Mouse (Mus musculus) WW6 (cell line): Measurements from ENCODE around the gene Mas1.

ENCODE experiments used
- DNase-seq: peaks from one replicate; pipeline ENCODE4 v3.0.0-alpha.2; 2013; ENCODE audit warnings: low read depth, low spot score

The Mas1 gene

DNA sequence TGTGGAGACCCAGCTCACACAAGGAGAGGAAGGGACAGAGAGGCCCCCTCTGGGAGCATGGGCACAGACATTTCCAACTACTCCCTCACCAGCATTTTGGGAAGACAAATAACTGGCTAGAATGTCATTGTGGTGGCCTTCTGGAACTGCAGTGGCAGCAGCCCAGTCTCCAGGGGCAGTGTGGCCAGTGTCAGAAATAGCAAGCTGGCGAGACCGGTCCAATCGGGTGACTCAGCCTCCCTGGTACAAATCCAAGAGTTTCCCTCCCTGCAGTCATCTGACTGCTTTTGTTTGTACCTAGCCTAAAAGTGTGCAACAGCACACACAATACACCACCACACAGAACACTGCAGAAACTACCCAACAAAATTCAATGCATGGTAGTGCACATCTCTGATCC lies 35.7 kb downstream of the Mas1 start:
- no peak for DNase-seq

DNA sequence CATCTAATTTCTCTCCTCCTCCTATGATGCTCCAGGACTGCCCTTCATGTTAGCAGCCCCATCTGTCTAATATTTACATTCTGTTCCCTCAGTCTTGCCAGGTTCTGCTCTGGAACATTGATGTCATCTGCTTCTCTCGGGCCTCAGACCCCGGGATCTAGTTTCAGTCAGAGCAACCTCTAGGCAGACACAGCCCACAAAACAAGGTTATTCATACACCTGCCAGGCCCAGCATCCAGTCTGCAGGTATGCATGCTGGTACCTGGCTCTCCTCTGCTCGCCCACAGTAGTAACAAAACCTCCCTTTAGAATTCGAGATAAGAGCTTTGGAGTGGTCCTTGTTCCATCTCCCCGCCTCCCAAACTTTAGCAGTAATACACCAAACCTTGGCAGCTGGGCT lies 37.6 kb downstream of the Mas1 start:
- no peak for DNase-seq

DNA sequence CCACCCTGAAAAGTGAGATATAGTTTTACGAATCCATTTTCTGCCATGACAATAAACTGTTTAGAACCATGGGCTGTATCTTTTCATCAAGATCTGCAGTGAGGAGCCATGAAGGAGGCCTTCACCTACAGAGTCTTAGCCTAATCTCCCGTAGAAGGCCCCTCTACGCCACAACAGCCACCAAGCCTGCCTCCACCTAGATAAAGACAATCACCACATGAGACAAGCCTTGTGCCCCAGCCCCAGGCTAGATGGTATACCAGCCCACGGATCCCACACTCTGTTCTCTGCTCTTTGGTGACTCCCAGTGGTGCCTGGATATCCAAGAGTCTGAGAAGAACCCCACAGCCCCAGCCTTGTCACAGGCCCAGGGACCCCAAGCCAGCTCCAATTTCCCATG lies 52.1 kb downstream of the Mas1 start:
- DNase-seq: no peak

GRCm38 (mm10) chr17:12814502-12814901 lies 53.4 kb downstream of the Mas1 start:
- no peak for DNase-seq

DNA sequence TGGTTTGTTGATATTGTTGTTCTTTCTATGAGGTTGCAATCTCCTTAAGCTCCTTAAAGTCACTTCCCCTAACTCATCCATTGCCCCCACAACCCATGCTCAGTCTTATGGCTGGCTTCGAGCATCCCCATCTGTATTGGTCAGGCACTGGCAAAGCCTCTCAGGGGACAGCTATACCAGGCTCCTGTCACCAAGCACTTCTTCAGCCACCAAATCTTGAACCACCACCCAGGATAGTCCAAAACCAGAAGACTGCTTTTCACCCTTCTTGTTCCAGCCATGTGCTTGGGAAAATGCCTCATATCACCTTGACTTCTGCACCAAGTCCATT lies 57.0 kb downstream of the Mas1 start:
- no peak for DNase-seq

GRCm38 (mm10) chr17:12810103-12810972 lies 57.6 kb downstream of the Mas1 start:
- peak; percentile 43 for DNase-seq

GRCm38 (mm10) chr17:12808851-12809250 lies 59.1 kb downstream of the Mas1 start:
- DNase-seq: no peak

DNA sequence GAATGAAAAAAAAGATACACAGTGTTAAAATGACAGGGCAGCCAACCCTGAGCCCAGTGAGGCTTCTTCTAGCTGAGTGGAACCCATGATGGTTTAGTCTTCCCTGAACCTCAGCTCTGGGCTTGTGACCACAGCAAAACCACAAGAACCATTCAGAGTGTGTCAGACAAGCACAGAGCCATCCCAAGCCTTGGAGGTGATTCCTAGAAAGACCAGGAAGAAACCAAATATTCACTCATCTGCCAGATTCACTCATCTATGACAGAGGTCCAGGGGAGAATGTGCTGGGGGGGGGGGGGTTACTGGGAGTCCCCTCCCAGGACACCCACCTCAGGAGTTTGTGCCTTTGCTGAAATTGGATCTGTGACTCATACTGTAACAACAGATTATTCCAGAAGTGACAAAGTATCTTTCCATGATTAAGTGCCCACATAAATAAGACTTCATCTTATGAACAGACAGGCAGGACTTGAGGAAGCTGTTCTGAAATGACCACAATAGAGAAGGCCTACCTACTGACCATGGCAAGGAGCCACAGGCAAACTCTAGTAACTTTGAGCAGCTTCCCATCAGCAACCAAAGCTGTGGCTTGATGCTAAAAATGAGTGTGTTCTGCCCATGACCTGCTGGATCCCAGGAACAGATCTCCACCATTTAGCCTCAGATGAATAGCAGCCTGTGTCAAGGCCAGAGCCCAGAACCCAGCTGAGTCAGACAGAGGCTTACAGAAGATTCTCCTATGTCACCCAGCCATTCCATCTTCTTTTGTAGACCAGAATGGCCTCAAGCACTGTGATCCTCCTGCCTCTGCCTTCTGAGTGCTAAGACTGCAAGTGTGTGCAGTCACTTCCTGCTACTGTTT lies 63.1 kb downstream of the Mas1 start:
- DNase-seq: no peak

GRCm38 (mm10) chr17:12801861-12802540 lies 65.9 kb downstream of the Mas1 start:
- DNase-seq: no peak

GRCm38 (mm10) chr17:12799368-12800275 lies 68.3 kb downstream of the Mas1 start:
- no peak for DNase-seq

GRCm38 (mm10) chr17:12798571-12798970 lies 69.4 kb downstream of the Mas1 start:
- no peak for DNase-seq

- DNase-seq: no peak
Observed at GRCm38 (mm10) chr17:12797427-12798029, 70.4 kb downstream of the Mas1 start.

- no peak for DNase-seq
Observed at GRCm38 (mm10) chr17:12796633-12797032, 71.3 kb downstream of the Mas1 start.

DNA sequence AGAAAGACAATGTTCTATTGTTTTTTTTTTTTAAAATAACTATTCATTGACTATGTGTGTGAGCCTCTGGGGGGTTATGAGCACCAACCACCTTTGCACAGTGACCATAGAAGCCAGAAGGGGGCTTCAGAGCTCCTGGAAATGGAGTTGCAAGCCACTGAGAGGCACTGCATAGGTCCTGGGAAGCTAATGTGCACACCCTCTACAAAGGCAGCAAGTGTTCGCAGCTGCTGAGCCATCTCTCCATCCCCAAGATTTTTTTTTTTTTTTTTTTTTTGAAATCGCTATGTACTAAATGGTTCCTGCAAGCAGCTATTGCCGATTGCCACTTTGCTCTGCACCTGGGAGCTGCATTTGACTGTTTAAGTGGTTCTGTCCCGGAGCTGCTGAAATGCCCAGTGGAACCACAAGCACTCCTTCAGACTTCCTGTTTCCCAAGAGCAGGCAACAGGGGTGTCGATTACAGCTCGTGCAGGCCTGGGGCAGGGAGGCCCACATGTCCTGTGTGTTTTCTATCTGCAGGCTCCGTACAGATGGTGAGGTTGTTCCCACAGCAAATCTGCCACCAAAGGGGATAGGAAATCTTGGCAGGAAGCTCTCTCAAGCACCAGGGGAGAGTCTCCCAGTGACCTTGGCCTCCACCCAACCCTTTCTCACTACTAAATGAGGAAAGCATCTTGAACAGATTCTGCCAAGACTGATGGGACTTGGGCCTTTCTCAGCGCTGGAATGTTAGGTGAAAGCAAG lies 74.1 kb downstream of the Mas1 start:
- no peak for DNase-seq

- no peak for DNase-seq
Observed at GRCm38 (mm10) chr17:12792422-12793206, 75.3 kb downstream of the Mas1 start.

- no peak for DNase-seq
Observed at GRCm38 (mm10) chr17:12791420-12791819, 76.5 kb downstream of the Mas1 start.

GRCm38 (mm10) chr17:12791079-12791406 lies 76.9 kb downstream of the Mas1 start:
- DNase-seq: no peak
